Mouse (Mus musculus) forebrain, embryonic 12.5 days (tissue): ENCODE measurements around the gene Phlpp1. TPM values are rescaled to one million over a fixed set of nuclear protein-coding genes. Genes with fewer than 3 reads are reported as not detected.

Experiments
- ATAC-seq: fragments of 200-750 bp; cut with Nextera tagmentation; 2 replicates; pipeline ENCODE4 v1.8.0; 2017; ENCODE audit warnings: moderate TSS enrichment; ENCODE audit not compliant: low FRiP score
- H3K27ac ChIP-seq: fragments of 300-500 bp; sonication (generic); 2 replicates; pipeline ENCODE4 v1.5.1; 2016; ENCODE audit warnings: mild to moderate bottlenecking
- H3K27me3 ChIP-seq: fragments of 300-500 bp; sonication (generic); 2 replicates; pipeline ENCODE4 v1.6.1; 2016; ENCODE audit warnings: mild to moderate bottlenecking
- H3K36me3 ChIP-seq: fragments of 300-500 bp; sonication (generic); replicated peaks from 2 replicates; pipeline ENCODE4 v1.6.1; 2016; ENCODE audit warnings: mild to moderate bottlenecking
- H3K4me1 ChIP-seq: fragments of 300-500 bp; sonication (generic); 2 replicates; pipeline ENCODE4 v1.6.1; 2016
- H3K4me2 ChIP-seq: fragments of 300-500 bp; sonication (generic); 2 replicates; pipeline ENCODE4 v1.6.1; 2016; ENCODE audit warnings: mild to moderate bottlenecking, moderate library complexity
- H3K4me3 ChIP-seq: fragments of 300-500 bp; sonication (generic); replicated peaks from 2 replicates; pipeline ENCODE4 v1.5.1; 2016; ENCODE audit warnings: mild to moderate bottlenecking
- H3K9ac ChIP-seq: fragments of 300-500 bp; sonication (generic); 2 replicates; pipeline ENCODE4 v1.6.1; 2016; ENCODE audit warnings: mild to moderate bottlenecking
- H3K9me3 ChIP-seq: fragments of 300-500 bp; sonication (generic); 2 replicates; pipeline ENCODE4 v1.6.1; 2016
- whole genome bisulfite sequencing: fragments of 180-500 bp; shearing (Covaris S2); methylation state at CpG from one replicate; pipeline ENCODE4 v1.1.7; 2016; 5-methylcytosine and 5-hydroxymethylcytosine counted together
- polyA plus RNA-seq: library from polyadenylated mRNA; unstranded; fragments of >200 nt; fragmentation: Nextera tagmentation; extraction: Ambion mirVana; gene quantifications from 2 replicates; pipeline ENCODE4 v1.2.1, GENCODE M21; 2016

Gene Phlpp1
- polyA plus RNA-seq, 1 experiment from 2014 or later = 9.4 TPM

DNA sequence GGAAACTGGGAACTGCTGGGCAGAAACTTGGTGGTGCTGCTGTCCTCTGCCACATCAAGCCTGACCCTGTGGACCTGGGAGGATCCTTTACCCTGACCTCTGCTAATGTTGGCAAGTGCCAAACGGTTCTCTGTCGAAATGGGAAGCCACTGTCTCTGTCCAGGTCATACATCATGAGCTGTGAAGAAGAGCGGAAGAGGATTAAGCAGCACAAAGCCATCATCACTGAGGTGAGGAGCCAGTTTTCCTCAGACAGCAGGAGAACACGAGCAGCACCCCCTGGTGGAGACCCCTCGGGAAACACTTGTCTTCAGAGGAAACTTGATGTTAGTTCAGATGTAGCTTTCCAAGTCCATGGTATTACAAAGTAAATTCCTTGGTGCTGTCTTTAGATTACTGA lies 218.1 kb downstream of the Phlpp1 start:
- Histone ChIP-seq H3K9ac (no peak overlapping the region), H3K4me2 (no peak overlapping the region), H3K27me3 (no peaks in the 10 kb centered on the region), H3K36me3 (peaks cover 54% of the 10 kb centered on the region), H3K4me1 (no peaks in the 10 kb centered on the region), H3K9me3 (no peaks in the 10 kb centered on the region), H3K27ac (no peak overlapping the region), H3K4me3 (no peak overlapping the region)
- ATAC-seq = peak; percentile 47
- WGBS = 30% methylated on average over 5 of the region's 5 CpGs

DNA sequence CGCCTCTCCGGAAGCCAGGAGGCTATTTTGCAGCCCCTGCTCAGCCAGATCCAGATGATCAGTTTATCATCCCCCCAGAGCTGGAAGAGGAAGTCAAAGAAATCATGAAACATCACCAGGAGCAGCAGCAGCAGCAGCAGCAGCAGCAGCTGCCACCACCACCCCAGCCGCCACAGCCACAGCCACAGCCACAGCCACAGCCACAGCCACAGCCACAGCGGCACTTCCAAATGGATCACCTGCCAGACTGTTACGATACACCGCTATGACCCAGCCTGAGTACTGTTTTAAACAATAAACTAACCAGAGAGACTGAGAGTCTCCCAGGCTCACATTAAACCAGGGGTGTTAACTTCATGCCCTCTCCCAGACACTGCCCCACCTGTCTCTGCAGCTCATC lies 221.5 kb downstream of the Phlpp1 start:
- no peak overlapping the region for H3K4me2 ChIP-seq
- ATAC-seq = no peak
- H3K36me3 ChIP-seq = peaks cover 48% of the 10 kb centered on the region
- no peak overlapping the region for H3K4me3 ChIP-seq
- H3K9ac ChIP-seq = no peak overlapping the region
- no peaks in the 10 kb centered on the region for H3K27me3 ChIP-seq
- no peak overlapping the region for H3K27ac ChIP-seq
- no peaks in the 10 kb centered on the region for H3K4me1 ChIP-seq
- 96% methylated on average over 6 of the region's 6 CpGs for WGBS
- no peaks in the 10 kb centered on the region for H3K9me3 ChIP-seq

DNA sequence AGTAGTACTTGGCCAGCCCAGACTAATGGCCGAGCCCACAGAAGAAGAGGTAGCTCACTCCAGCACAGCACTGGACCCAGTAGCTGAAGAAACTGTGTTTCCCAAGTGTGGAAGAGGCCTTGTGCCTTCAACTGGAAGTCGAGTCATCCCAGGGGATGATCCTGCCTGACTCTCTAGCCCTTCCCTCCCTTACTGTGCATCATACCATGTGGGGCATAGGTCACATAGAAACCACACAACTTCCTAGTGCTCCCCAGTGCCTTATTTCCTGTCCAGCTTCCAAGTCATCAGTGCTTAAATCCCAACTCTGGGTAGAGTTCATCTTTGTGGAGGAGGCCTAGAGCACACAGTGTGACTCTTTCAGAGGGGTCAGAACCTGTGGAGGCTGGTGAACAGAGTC lies 223.1 kb downstream of the Phlpp1 start:
- Histone ChIP-seq H3K27ac (no peak overlapping the region), H3K27me3 (no peaks in the 10 kb centered on the region), H3K9ac (no peak overlapping the region), H3K4me1 (no peaks in the 10 kb centered on the region), H3K9me3 (no peaks in the 10 kb centered on the region), H3K4me2 (no peak overlapping the region), H3K36me3 (peaks cover 48% of the 10 kb centered on the region), H3K4me3 (no peak overlapping the region)
- ATAC-seq = no peak
- 81% methylated on average over 2 of the region's 2 CpGs for WGBS

DNA sequence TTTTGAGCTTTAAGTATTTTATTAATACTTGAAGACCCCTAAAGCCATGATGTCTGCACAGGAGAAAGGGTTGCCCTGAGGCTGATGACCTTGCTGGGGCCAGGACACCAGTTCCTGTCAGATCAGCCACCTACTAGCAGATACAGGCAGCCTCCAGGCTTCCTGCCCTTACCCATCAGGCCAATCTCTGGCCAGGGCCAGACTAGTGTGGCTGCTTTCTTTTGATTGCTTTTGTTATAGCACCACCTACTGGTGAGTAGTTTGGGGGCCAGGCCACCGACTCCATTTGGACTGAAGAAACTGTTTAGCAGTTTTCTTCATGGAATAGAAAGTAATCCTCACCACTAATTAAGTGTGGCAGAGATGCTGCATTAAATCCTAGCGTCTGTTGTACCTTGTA lies 223.9 kb downstream of the Phlpp1 start:
- H3K4me3 ChIP-seq = no peak overlapping the region
- H3K4me2 ChIP-seq = no peak overlapping the region
- ATAC-seq = peak; percentile 81
- WGBS = 9% methylated on average over 2 of the region's 2 CpGs
- no peaks in the 10 kb centered on the region for H3K9me3 ChIP-seq
- H3K9ac ChIP-seq = no peak overlapping the region
- H3K36me3 ChIP-seq = peaks cover 41% of the 10 kb centered on the region
- no peaks in the 10 kb centered on the region for H3K4me1 ChIP-seq
- no peaks in the 10 kb centered on the region for H3K27me3 ChIP-seq
- H3K27ac ChIP-seq = no peak overlapping the region

DNA sequence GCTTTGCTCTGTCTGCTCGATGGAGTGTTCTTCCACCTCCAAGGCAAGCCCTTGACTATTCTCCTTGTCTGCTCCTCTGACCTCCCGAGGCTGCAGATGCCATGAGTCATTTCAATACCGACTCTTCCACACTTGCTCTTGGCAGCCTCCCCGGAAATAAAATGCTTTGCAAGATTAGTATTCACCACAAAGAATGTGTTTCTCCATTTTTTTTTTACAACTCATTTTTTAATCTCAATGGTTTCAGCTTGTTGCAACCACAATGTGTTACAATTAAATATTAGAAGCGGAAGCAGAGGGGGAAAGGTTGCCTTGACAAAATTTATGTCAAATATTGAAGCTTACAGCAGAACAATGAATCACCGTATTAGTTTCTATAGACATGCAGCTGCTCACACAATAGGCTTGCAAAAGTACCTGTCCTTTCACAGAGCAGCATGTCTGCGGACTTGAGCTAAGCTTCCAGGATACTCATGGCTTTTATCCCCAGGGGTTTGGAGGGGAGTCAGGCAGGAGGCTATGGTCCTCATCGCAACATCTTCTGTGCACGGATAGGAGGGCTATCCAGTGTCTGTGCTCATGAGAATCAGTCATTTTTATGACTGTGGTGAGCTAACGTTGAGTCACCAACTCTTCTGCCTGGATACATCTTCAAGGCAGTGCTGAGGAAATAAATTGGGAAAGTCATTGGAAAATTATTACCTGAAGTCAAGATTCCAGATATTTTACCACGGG lies 229.5 kb downstream of the Phlpp1 start:
- Histone ChIP-seq H3K36me3 (no peaks in the 10 kb centered on the region), H3K9ac (no peak overlapping the region), H3K27ac (no peak overlapping the region), H3K4me1 (peaks cover 5% of the 10 kb centered on the region; the same call in 1 of the 2 replicates), H3K9me3 (no peaks in the 10 kb centered on the region), H3K27me3 (no peaks in the 10 kb centered on the region), H3K4me2 (no peak overlapping the region), H3K4me3 (no peak overlapping the region)
- WGBS = 79% methylated on average over 11 of the region's 11 CpGs
- ATAC-seq = no peak

DNA sequence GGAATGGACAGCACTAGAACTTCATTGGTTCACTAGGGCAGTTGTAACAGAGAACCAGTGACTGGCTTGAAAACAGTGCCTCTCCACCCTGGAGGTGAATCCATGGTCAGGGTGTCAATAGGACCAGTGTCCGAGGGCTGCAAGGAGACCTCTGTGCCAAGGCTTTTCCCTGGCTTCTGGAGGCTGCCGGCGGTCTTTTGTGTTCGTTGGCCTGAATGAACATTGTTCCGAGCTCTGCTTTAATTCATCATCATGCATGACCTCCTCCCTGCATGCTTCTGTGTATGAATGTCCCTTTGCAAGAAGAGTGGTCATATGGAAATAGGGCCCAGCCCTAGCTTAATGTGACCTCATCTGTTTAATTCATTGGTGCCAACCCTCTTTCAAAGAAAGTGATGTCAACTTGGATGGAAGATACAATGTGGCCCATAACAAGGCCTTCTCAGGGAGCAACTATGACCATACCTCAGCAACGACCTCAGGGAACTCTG lies 231.5 kb downstream of the Phlpp1 start:
- H3K9me3 ChIP-seq = no peaks in the 10 kb centered on the region
- no peak overlapping the region for H3K4me2 ChIP-seq
- no peak for ATAC-seq
- H3K4me1 ChIP-seq = peaks cover 5% of the 10 kb centered on the region; the same call in 1 of the 2 replicates
- H3K4me3 ChIP-seq = no peak overlapping the region
- no peak overlapping the region for H3K27ac ChIP-seq
- no peaks in the 10 kb centered on the region for H3K27me3 ChIP-seq
- WGBS = 49% methylated on average over 6 of the region's 6 CpGs
- H3K9ac ChIP-seq = no peak overlapping the region
- no peaks in the 10 kb centered on the region for H3K36me3 ChIP-seq

DNA sequence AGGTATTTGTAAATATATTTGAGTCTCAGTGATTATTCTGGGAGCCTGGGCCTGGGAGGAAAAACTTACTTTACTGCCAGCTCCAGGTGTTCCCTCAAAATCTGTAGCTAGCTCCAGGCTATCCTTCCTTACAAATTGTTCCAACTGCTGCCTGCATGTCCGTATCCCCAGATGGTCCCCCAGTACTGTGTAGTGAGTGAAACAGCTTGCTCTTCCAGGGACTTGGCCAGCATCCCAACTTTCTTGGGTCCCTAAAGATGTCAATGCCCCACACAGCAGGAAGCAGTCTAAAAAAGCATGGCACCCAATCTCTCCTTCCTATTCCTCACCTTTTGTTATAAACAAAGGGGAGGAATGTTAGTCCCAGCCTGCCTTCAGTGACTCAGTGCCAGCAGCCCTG lies 235.3 kb downstream of the Phlpp1 start:
- H3K4me2 ChIP-seq = no peak overlapping the region
- H3K9me3 ChIP-seq = no peaks in the 10 kb centered on the region
- H3K27ac ChIP-seq = no peak overlapping the region
- H3K27me3 ChIP-seq = no peaks in the 10 kb centered on the region
- H3K9ac ChIP-seq = no peak overlapping the region
- WGBS = 60% methylated on average over 1 of the region's 1 CpGs
- H3K36me3 ChIP-seq = no peaks in the 10 kb centered on the region
- peaks cover 5% of the 10 kb centered on the region; the same call in 1 of the 2 replicates for H3K4me1 ChIP-seq
- ATAC-seq = no peak
- no peak overlapping the region for H3K4me3 ChIP-seq

DNA sequence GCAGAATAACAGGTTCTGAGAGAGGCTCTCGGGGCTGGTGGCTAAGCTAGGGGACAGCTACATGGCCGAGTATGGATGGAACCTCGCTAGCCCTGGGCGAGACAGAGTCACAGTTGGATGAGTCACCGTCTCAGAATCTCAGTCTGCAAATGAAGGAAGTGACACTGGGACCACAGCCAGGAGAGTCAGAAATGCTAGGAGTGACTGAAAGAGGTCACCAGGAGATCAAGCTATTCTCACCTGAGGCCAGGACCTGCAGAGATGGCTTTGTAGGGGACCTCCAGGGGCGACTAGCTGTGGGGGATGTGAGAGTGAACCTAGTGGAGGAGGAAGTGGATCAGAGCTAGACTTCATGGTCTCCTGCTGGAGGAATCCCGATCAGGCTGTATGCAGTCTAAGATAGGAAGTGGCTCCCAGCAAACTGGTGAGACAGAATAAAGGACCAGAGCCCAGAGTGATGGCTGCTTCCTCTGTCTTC lies 236.4 kb downstream of the Phlpp1 start:
- Histone ChIP-seq H3K4me3 (no peak overlapping the region), H3K4me2 (no peak overlapping the region), H3K36me3 (no peaks in the 10 kb centered on the region), H3K27me3 (no peaks in the 10 kb centered on the region), H3K27ac (no peak overlapping the region), H3K9ac (no peak overlapping the region), H3K9me3 (no peaks in the 10 kb centered on the region), H3K4me1 (peaks cover 5% of the 10 kb centered on the region; the same call in 1 of the 2 replicates)
- ATAC-seq = no peak
- WGBS = 81% methylated on average over 7 of the region's 7 CpGs

DNA sequence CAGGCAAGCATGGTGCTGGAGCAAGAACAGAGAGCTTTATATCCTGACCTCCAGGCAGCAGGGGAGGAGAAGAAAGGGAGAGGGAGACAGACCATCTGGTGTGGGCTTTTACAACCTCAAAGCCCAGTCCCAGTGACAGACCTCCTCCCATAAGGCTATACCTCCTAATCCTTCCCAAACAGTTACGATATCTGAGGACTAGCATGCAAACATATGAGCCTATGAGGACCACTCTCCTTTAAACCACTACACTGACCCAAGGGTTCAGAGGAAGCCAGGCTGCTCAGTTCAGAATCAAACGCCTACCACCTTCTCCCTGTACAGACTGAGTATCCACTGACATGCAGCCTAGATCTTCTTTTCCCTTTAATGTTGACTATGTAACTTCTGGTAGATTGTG lies 239.3 kb downstream of the Phlpp1 start:
- H3K9me3 ChIP-seq = no peaks in the 10 kb centered on the region
- H3K4me2 ChIP-seq = no peak overlapping the region
- no peaks in the 10 kb centered on the region for H3K4me1 ChIP-seq
- no peaks in the 10 kb centered on the region for H3K27me3 ChIP-seq
- no peak overlapping the region for H3K9ac ChIP-seq
- ATAC-seq = no peak
- no peak overlapping the region for H3K27ac ChIP-seq
- H3K4me3 ChIP-seq = no peak overlapping the region
- WGBS = 84% methylated on average over 2 of the region's 2 CpGs
- H3K36me3 ChIP-seq = no peaks in the 10 kb centered on the region

DNA sequence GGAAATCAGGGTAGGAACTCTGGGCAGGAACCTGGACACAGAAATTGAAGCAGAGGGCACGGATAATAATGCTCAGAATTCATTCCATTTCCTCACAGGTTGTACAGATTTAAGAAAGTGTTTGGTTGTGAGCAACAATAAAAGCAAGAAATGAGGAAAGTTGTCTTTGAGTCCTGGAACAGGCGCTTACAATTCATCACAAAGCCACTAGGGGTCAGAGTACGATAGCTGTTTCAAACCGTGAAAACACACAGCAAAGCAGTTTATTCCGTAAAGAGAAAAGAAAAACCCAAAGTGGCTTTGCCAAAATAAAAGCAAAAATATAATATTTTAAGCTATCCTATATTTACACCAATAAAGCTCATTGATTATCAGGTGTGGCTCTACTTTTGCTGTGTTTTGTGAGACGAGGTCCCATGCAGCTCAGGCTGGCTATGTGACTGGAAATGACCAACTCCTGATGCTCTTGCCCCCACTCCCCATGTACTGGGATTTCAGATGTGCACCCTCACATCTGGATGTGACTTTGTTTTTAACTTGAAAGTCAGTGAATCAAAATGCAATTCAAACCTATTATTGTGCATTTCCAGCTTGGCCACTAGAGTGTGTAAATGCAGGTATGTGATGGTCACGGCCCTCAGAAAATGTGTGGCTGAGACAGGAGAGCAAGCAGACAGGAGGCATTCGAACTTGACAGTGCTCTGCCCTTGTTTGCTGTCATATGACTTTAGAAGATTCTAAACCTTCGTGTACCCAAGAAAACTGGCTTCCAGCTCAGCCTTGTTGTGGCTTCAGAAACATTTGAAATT lies 253.8 kb downstream of the Phlpp1 start:
- Histone ChIP-seq H3K27ac (no peak overlapping the region), H3K9ac (no peak overlapping the region), H3K36me3 (no peaks in the 10 kb centered on the region), H3K4me3 (no peak overlapping the region), H3K27me3 (no peaks in the 10 kb centered on the region), H3K4me2 (no peak overlapping the region), H3K9me3 (no peaks in the 10 kb centered on the region), H3K4me1 (no peaks in the 10 kb centered on the region; the same call in 1 of the 2 replicates)
- WGBS = 35% methylated on average over 9 of the region's 9 CpGs
- peak; percentile 52; the same call in 1 of the 2 replicates for ATAC-seq

DNA sequence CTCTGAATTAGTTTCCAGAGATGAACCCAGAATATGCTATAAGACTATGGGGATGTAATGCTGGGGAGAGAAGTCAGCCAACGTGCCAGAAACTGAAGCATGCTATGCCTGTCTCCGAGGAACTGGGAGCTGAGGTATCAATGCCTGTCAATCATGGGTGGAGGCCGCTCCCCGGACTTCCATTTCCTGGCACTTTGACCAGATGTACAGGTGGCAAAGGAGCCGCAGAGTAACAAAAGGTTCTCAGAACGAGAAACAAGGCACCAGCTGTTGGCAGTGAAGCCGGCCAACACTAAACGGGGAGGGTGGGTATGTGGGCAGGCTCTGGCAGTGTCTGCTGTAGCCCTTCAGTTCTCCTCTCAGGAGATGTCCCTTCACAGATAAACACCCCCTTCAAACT lies 256.6 kb downstream of the Phlpp1 start:
- peak; percentile 34; the same call in 1 of the 2 replicates for ATAC-seq
- H3K36me3 ChIP-seq = no peaks in the 10 kb centered on the region
- no peak overlapping the region for H3K9ac ChIP-seq
- H3K4me3 ChIP-seq = no peak overlapping the region
- WGBS = 52% methylated on average over 8 of the region's 8 CpGs
- H3K27ac ChIP-seq = no peak overlapping the region
- H3K4me2 ChIP-seq = no peak overlapping the region
- no peaks in the 10 kb centered on the region for H3K27me3 ChIP-seq
- H3K4me1 ChIP-seq = no peaks in the 10 kb centered on the region; the same call in 1 of the 2 replicates
- H3K9me3 ChIP-seq = no peaks in the 10 kb centered on the region

DNA sequence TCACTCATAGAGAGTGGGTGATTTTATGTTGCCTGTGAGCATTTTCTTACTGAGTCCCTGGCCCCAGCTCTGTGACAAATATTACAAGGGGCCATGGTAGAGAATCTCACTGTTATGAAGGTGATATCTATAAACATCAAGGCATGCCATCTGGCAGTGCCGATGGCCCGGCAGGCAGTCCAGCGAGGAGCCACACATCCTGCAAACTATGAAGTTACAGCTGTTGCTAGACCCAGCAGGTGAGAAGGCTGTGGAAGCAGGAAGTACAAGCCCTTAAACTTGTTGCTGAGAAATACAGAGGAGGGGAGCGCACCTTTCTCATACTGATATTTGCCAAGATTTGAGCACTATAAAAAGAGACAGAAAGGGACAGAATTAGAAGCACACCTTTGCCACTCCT lies 257.0 kb downstream of the Phlpp1 start:
- ATAC-seq = no peak; the same call in 1 of the 2 replicates
- no peaks in the 10 kb centered on the region; the same call in 1 of the 2 replicates for H3K4me1 ChIP-seq
- no peak overlapping the region for H3K27ac ChIP-seq
- H3K36me3 ChIP-seq = no peaks in the 10 kb centered on the region
- no peak overlapping the region for H3K4me3 ChIP-seq
- 83% methylated on average over 4 of the region's 4 CpGs for WGBS
- no peak overlapping the region for H3K4me2 ChIP-seq
- H3K27me3 ChIP-seq = no peaks in the 10 kb centered on the region
- no peak overlapping the region for H3K9ac ChIP-seq
- H3K9me3 ChIP-seq = no peaks in the 10 kb centered on the region
